Mouse (Mus musculus): Measurements from ENCODE around the gene 1700113H08Rik.

DNA sequence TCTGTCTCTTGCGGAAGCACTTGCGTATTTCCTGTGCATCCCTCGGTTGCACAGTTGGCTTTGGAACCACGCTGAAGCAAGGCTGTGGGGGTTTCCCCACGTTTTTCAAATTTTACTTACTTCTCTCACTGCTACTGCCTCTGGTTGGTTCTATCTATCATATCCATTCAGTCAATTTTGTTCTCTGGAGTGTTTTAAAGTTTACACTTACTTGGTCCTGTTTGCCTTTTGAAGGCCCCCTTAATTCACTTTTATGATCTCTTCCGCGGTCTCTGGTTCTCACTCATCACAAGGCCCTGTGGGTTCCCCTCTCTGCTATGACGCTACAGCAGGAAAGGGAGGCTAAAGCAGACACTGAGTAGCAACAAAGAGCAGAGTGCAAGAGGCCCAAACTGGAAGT, 45.4 kb downstream of the 1700113H08Rik start:
- no peak for TF ChIP-seq CHD2 (IDR thresholded peaks at IDR 0.05; ENCODE audit: low read depth, low read length)
- TF ChIP-seq ZNF384 (IDR thresholded peaks at IDR 0.05; ENCODE audit: low read depth, low read length): no peak
- no peak for TF ChIP-seq ZC3H11A (IDR thresholded peaks at IDR 0.05; ENCODE audit: borderline replicate concordance, low read depth, low read length)
- no peak for TF ChIP-seq HCFC1 (IDR thresholded peaks at IDR 0.05; ENCODE audit: borderline replicate concordance, insufficient read depth, low read length)

All from ES-E14 (cell line).